Mouse (Mus musculus) gastrocnemius, postnatal 25 days (tissue): Measurements from ENCODE around the gene Gm21961. TPM values are rescaled to one million over a fixed set of nuclear protein-coding genes. Genes with fewer than 3 reads are reported as not detected.
"Not testable (repeated sequence)": the region's sequence is repeated elsewhere in the genome, so short reads cannot be mapped to it uniquely, and the experiment has no call there.

Experiments used
- DNase-seq: peaks from one replicate; pipeline ENCODE4 v3.0.0; 2022
- long read RNA-seq, 2 experiments: library from polyadenylated mRNA; stranded (forward); transcript quantifications; one replicate each; pipeline ENCODE4 v2.0.0; 2021
- total RNA-seq, 2 experiments: library from RNA; stranded (reverse); gene quantifications; 1 replicate in 1 of 2; 2 replicates in 1 of 2; pipeline ENCODE4 v1.2.3; 2021

The Gm21961 gene
- not detected for total RNA-seq
- long read RNA-seq, experiment 1, result 0 reads
- long read RNA-seq, experiment 2, result 0 reads

DNA sequence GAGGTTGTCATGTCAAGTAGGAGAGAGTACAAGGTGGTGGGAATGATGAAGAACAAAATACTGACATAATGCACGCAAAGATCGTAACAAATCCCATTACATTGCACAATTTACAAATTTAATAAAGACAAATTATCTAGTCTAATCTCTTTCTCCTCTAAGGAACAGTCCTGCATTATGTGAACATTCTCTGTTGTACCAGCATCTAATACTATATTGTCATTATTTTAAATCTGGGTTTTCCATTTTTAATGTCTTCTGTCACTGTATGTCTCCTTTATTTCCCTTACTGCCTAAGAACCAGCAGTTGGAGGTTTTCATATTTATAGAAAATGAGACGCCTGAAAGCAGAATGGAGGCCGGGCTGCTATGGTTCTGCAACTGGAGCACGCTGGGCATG, at the start of gene Gm21961:
Gene Gm21961 (minus strand): TSS at position 101 of the 400 bp plus-strand sequence.
- no peak for DNase-seq

DNA sequence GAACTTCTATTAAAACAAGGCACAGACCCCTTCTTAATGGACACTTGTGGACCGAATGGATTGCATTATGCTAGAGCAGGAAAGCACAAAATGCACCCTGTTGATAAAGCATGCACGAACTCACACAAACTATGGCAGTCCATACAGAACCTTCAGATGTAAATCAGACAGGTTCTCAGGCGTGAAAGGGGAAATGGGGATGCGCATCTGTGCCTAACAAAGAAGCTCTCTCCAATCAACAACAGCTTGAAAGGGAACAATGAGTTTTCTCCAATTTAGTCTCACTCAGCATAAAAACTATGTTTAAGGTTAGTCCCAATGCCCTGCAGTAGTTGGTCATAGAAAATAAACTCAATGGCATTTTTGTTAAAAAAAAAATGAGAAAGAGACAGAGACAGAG, 27.3 kb upstream of the Gm21961 start:
- DNase-seq, result no peak

- DNase-seq, result not testable (repeated sequence)
Observed at GRCm38 (mm10) chr15:65039216-65039615, 24.5 kb upstream of the Gm21961 start.

DNA sequence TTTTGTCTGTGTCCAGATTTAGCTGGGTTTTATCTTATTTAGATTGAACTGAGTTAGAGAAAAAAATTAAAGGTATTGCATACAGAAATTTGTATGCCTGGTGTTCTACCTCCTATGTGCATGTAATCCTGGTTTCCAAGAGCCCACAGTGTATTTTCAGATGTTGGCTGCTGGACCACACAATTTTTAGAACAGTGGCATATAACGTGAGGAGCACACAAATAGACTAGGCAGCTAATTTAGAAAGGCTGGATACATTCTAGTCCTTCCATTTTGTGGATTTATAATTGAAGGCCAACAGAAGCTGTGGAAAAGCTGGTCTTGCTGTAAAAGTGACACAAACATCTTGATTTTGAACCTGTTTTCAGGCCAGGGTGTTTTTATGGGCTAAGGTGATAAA, 3.3 kb upstream of the Gm21961 start:
- no peak for DNase-seq

DNA sequence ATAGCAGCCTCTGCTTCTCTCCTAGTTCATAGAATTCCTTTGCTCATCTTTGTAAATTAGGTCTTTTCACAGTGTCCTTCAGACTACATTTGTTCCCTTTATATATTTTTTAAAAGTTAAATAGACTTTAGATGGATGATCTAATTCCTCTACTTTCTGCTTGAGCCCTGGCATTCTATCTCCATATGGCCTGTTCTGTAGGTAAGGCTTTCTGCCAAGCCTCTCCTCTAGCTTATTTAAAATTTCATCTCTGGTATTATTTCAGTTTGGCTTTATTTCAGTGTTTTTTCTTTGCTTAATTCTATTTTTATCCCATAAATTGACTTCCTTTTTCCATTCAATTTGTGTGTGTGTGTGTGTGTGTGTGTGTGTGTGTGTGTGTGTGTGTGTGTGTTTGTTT, 8.5 kb downstream of the Gm21961 start:
- DNase-seq, result no peak

DNA sequence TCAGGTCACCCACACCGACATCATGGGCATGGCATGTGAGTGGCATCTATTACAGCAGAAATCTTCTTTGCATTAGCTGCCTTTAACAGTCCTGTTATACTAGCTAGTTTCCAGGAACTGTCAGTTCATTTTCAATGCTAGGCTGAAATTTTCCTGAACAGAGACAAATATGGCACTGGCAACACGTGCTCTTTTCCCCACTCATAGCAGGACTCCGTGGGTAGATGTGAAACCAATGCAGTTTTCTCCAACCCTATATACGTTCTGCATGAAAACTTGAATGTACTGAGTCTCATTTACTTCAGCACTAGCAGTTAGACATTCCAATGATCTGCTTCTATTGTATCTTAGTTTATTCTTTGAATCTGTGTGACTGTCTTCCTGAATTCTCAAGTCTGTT, 20.2 kb downstream of the Gm21961 start:
- no peak for DNase-seq

DNA sequence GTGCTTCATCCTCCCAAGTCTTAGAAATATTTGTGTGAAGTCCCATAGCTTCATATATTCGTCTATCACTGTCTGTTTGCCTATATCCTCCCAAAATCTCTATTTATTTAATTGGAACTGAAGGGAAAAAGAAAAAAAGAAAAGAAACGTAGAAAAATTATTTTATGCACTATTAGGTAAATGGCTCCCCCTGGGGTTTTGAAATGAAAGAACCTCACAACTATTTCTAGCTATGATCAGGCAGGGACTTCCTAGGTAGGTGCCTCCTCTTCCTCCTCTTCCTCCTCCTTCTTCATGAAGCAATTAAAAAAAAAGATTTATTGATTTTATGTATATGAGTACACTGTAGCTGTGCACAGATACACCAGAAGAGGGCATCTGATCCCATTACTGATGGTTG, 34.7 kb downstream of the Gm21961 start:
- no peak for DNase-seq

GRCm38 (mm10) chr15:64976044-64976805, 38.5 kb downstream of the Gm21961 start:
- no peak for DNase-seq

Other genes with a start within 250 kb of the Gm21961 start
- gene Gm21798, start 197.2 kb downstream of the Gm21961 start, total RNA-seq, result not detected